Mouse (Mus musculus): ENCODE measurements at regions not wholly inside any gene's neighbourhood (a gene's known extent, or its start where the extent isn't known, plus 50 kb on each side); places are given as distances from the start of the nearest gene placed in this dataset.

- no peak for DNase-seq
These were observed 80.4 kb upstream of the Pmfbp1 start for GRCm38 (mm10) chr8:109413386-109413785.

GRCm38 (mm10) chr8:109415315-109415714, 78.5 kb upstream of the Pmfbp1 start:
- no peak for DNase-seq

GRCm38 (mm10) chr8:109415906-109416305, 77.9 kb upstream of the Pmfbp1 start:
- no peak for DNase-seq

- no peak for DNase-seq
These were observed 77.3 kb upstream of the Pmfbp1 start for GRCm38 (mm10) chr8:109416327-109417100.

GRCm38 (mm10) chr8:109417222-109417621, 76.6 kb upstream of the Pmfbp1 start:
- no peak for DNase-seq

GRCm38 (mm10) chr8:109417971-109418370, 75.9 kb upstream of the Pmfbp1 start:
- no peak for DNase-seq

- DNase-seq: no peak
These were observed 74.7 kb upstream of the Pmfbp1 start for GRCm38 (mm10) chr8:109419029-109419596.

GRCm38 (mm10) chr8:109424004-109424403, 69.8 kb upstream of the Pmfbp1 start:
- DNase-seq: no peak

GRCm38 (mm10) chr8:109428551-109428950, 65.3 kb upstream of the Pmfbp1 start:
- DNase-seq: no peak

GRCm38 (mm10) chr8:109434538-109434937, 59.3 kb upstream of the Pmfbp1 start:
- no peak for DNase-seq

- no peak for DNase-seq
These were observed 57.8 kb upstream of the Pmfbp1 start for GRCm38 (mm10) chr8:109436056-109436455.

- DNase-seq: no peak
These were observed 56.8 kb upstream of the Pmfbp1 start for GRCm38 (mm10) chr8:109436830-109437567.

- no peak for DNase-seq
These were observed 55.3 kb upstream of the Pmfbp1 start for GRCm38 (mm10) chr8:109438531-109438930.

Small RNA genes in the stretch of these regions (microRNA-seq; reads per million reads assigned to microRNA genes)
- 0 reads per million in 2 experiments for gene Gm23163
